Mouse (Mus musculus) thymus, postnatal 4 days (tissue): ENCODE measurements around the gene Rcn3.

ENCODE experiments used
- DNase-seq: peaks from one replicate; pipeline ENCODE4 v3.0.0; 2021

Rcn3 gene

DNA sequence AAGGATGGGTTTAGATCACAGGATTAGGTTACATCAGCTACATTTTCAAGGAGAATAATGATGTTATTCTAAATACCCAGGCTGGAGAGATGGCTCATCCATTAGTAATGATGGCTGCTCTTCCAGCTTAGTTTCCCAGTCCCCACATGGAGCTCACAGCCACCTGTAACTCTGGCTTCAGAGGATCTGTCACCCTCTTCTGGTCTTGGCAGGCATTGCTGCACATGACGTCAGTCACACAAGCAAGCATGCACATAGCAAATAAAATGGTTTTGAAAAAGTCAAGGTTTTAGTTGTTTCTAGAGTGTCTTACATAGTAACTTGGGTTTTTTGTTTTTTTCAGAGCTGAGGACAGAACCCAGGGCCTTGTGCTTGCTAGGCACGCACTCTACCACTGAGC is 19.8 kb downstream of the Rcn3 start:
- DNase-seq, result peak; percentile 36

DNA sequence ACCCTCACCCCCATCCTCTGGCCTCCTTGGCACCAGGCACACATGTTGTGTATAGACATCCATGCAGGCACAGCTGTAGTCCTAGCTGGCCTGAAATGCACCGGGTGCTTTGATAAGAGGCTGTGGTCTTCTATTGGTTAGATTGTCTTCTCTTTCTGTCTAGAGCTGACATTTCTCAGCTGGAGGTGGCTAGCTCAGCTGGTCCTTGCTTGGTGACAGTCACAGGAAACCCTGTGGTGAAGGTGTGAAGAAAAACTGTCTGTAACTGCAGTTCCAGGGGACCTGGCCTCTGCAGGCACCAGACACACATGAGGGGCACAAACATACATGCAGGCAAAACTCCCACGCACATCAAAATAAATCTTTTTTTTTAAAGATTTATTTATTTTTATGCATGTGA is 22.4 kb downstream of the Rcn3 start:
- DNase-seq, result no peak

DNA sequence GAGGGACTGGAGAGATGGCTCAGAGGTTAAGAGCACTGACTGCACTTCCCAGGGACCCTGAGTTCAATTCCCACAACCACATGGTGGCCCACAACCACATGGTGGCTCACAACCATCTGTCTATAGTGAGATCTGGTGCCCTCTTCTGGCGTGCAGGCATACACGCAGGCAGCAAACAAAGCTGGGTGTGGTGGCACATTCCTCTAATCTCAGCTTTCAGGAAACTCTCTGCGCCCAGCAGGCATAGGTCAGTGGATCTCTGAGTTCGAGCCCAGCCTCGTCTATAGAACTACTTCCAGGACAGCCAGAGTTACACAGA is 24.1 kb downstream of the Rcn3 start:
- peak; percentile 80 for DNase-seq

- DNase-seq, result no peak
Observed at GRCm38 (mm10) chr7:45067190-45067999, 24.6 kb downstream of the Rcn3 start.

DNA sequence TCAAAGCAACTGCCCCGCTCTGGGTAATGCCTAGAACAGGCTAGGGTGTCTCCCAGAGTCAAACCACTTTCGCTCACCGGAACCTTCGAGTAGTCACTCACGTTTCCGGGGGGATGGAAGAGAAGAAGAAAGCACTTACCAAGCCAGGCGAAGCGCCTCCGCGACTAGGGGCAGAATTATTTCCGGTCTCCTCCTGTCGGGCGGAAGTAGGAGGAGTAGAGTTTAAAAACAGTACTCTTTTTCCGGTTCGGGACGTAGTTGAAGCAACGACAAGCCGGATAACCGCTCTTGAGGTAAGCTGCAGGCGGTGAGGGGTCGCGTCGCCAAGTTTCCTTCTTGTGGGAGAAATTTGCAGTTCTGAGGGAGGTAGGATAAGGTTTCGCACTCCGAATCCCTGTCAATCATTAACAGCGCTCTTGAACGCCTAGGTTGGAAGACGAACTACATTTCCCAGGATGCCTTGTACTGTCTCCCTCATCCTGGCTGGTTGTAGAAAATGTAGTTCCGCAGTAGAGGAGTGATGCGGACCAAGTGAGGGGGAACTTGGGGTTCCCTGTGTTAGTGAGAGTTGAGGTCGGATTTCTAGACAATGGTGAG is 29.7 kb downstream of the Rcn3 start, which contains the start of the genes Nosip and Prrg2:
TSS of gene Nosip (plus strand) at position 191 of the 597 bp plus-strand sequence.
TSS of gene Prrg2 (minus strand) at position 439 of the 597 bp plus-strand sequence.
- DNase-seq, result peak; percentile 94

DNA sequence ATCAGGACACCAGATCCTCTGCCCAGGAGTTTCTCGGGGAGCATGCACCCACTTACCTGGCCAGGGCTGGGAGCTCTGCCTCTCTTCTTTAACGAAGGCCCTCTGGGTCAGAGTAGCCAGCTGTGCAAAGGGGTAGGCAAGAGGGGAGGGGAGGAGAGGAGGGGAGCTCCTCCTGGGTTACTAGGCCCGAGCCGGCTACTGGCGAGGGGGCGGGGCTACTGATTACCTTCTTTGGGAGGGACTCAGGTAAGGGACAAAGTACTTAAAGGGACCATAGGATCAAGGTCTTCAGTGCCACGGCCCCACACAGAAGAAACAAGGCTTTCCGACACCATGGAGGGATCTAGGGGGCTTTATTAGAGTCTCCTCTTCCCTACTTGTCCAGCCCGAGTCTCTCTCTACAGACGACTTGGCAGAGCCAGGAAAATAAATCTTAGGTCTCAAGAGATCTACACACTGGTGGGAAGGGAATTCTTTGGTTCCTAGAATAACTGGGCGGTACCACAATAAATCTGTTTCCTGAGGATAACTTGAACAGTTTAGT is 30.4 kb downstream of the Rcn3 start:
- DNase-seq, result peak; percentile 55

DNA sequence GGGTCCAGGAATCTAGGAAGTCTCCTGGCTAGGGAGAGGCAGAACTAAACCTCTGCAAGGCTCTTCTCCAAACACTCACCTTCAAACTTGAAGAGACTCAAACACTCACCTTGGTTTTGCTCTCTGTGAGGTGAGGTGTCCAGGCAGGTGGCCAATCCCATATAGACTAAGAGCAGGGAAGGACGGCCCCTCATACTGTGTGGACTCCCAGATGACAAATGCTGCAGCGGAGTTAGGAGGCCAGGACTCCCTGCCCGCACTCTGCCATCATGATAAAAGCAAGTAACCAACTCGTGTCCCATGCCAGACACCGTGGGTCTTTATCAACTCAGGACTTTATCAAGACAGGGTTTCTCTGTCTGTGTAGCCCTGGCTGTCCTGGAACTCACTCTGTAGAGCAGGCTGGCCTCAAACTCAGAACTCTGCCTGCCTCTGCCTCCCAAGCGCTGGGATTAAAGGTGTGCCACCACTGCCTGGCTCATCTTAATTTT is 31.3 kb downstream of the Rcn3 start:
- no peak for DNase-seq

- DNase-seq, result no peak
Observed at GRCm38 (mm10) chr7:45058607-45059571, 33.1 kb downstream of the Rcn3 start.

DNA sequence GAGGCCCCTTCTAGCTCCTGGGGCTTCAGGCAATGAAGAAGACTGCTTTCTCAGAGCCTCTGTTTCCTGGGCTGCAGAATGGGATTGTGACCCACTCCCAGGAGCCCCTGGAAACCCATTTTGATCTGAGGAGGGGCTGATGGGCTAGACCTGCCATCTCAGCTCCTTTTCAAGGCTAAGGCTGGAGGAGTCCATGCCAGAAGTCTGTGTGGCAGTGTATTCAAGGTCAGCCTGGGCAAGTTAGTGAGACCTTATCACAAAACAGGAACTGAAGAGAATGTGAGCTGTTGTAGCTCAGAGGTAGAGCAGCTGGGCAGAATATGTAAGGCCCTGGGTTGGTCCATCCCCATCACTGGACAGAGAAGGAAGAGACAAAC is 35.1 kb downstream of the Rcn3 start:
- no peak for DNase-seq

- DNase-seq, result no peak
Observed at GRCm38 (mm10) chr7:45056329-45056971, 35.6 kb downstream of the Rcn3 start.

DNA sequence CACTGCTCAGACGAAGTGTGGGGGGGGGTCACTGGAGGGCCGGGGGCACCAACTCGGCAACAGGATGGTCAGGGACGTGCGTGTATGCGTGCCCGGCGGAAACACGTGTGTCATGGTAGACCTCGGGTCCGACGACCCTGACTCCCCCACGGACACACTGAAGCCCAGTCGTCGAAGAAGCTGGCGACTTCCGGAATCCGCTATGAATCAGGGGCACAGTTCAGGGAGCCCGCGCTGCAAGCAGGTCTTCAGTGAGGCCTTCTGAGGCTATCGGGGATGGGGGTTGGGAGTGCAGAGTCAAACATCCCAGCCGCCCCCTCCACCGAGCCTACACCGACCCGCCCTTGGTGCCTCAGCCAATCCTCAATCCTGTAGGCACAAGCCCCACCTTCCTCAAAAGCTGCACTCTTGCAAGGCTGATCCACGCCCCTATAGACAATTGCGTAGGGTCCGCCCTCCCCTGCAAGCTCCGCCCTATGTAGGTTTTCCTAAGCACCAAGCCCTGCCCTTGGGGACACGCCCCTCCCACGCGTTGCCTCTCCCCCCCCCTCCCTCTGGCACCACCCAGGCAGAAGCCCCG is 38.0 kb downstream of the Rcn3 start:
- peak; percentile 94 for DNase-seq

DNA sequence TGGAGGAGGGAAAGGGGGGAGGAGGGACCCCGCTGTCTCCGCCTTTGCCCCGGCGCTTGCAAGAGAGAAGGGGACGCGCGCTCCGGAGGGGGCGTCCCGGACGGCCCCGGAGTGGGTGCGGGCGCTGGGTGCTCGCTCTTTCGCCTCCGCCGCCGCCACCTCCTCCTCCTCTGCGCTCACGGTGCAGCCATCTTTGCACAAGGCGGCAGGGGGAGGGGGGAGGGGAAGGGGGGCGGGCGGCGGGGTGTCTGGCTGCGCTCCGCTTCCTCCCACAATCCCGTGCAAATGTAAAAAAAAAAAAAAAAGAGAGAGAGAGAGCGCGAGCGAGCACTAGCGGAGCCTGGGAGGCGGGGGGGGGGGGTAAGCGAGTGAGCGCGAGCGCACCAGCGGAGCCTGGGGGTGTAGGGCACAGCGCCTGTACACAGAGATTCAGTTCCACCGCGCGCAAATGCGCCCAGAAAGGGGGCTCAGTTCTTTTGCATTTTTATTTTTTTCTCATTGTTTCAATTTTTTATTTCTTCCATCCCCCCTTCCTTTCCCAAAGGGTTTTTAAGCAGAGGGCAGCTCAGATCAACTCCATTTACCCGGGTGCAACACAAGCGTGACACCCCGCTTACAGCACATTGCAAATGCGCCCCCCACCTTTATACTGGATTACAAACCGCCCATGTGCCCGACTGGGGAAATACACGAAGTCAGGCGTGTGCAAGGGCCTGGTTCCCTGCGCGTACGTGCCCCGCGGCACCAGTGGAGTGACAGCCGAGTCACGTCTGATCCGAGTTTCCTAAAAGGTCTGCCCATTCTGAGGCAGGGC is 38.7 kb downstream of the Rcn3 start:
- DNase-seq, result peak; percentile 83

DNA sequence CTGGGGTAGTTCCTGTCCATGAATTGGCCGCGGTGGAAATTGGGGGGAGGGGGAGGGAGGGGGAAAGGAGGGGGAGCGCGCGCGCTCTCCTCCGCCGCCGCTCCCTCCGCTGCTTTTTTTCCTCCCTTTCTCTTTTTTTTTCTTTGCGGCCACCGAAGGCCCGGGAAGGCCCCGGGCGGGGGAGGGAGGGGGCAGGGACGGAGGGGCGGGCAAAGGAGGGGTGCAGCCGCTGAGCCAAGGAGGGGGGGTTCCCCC is 39.2 kb downstream of the Rcn3 start, which contains the start of gene Prr12:
TSS of gene Prr12 (minus strand) at position 20 of the 255 bp plus-strand sequence.
- DNase-seq, result no peak

- no peak for DNase-seq
Observed at GRCm38 (mm10) chr7:45052181-45052861, 39.7 kb downstream of the Rcn3 start.

DNA sequence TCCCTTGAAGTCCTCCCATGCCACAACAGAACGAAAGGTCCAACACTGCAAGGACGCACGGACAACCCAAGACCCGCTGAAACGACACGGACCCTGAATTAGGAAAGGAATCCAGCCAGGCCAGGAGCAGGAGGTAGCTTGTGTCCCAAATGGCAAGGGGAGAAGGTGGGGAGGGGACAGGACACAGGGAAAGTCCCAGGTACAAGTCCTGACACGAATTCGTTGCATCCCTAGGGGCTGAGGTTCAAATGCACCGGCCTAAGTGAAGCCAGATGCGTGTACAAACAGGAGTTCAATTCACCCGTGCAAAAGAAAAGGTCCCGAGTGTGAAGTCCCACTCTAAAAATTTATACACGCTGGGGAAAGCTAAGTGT is 40.4 kb downstream of the Rcn3 start:
- no peak for DNase-seq

DNA sequence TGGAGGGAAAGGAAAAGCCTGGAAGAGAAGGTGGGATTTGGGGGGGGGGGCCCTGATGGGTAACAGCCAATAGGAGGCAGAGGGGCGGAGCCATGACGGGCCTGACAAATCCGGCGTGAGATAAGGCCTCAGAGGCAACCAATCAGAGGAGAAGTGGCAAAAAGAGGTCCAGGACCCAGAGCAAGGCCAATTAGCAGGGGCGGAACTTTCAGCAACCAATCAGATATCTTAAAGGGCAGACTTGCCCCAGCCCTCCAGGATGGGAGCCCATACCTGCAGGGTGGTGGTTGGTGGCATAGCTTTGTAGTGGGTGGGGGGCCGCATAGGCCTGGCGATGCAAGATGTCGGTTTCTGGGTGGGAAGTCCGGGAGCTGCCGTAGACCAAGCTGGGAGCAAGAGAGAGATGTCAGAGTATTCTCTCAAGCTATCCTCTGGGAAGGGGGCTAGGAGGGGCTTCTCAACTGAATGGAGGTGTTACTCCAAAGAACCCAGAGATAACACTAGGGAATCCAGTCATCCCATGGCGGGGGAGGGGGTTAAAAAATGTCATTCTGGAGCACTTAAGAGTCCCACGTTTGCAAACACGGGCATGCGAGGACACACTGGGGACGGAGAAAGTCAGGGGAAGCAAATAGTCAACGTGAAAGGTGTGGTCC is 40.9 kb downstream of the Rcn3 start:
- DNase-seq, result peak; percentile 72

DNA sequence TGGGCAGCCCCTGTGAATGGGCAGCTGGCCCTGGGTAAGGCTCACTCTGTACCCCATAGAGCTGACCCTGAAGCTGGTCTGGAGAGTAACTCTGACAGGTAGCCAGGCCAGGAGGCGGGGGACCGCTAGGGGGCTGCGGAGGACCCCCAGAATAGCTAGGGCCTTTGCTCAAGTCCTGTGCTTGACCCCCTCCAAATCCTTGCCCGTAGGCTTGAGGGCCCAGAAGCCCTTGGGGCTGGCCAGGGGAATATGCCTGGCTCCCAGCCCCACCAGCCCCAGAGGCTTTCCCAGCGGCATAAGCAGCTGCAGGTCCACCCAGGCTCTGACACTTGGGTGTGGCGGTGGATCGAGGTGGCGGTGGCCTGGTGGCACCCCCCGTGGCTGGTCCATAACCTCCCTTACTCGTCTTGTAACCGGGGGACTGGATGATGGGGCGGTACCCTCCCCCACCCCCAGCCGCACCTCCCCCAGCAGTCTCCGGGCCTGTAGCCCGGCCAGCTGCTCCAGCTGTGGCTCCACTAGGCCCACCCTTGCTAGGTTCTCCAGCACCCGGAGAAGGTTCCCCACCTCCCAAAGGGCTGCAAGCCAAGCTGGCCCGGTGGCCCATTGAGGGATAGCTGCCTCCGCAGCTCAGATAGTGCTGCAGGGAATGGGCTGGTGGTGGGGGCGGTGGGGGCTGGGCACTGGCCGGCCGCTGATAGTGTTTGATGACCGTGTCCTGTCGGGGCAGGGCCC is 42.9 kb downstream of the Rcn3 start:
- DNase-seq, result no peak

- DNase-seq, result no peak
Observed at GRCm38 (mm10) chr7:45048001-45048890, 43.8 kb downstream of the Rcn3 start.
